Mouse (Mus musculus): ENCODE measurements around the gene Fmnl3. TPM values are rescaled to one million over a fixed set of nuclear protein-coding genes. Genes with fewer than 3 reads are reported as not detected.

Gene Fmnl3
- 10 to 100 TPM in 1 of 2 experiments, 1 to 10 TPM in 1; 9.3 to 11.3 TPM for total RNA-seq (2021)

- peak; percentile 99 for DNase-seq (ENCODE audit: extremely low spot score in 1 of 2, low spot score in 1 of 2)
These were observed at the start of gene Fmnl3 for GRCm38 (mm10) chr15:99370259-99370691. Gene Fmnl3 (minus strand): TSS chr15:99370482.

GRCm38 (mm10) chr15:99417692-99418271 is 47.5 kb upstream of the Fmnl3 start:
- no peak for DNase-seq (ENCODE audit: extremely low spot score in 1 of 2, low spot score in 1 of 2)

GRCm38 (mm10) chr15:99416957-99417356 is 46.7 kb upstream of the Fmnl3 start:
- DNase-seq (ENCODE audit: extremely low spot score in 1 of 2, low spot score in 1 of 2): no peak

GRCm38 (mm10) chr15:99416348-99416882 is 46.1 kb upstream of the Fmnl3 start:
- DNase-seq (ENCODE audit: extremely low spot score in 1 of 2, low spot score in 1 of 2): peak; percentile 63 to 89

GRCm38 (mm10) chr15:99415793-99416192 is 45.5 kb upstream of the Fmnl3 start:
- peak in 1 of 2 experiments; percentile 71 for DNase-seq (ENCODE audit: extremely low spot score in 1 of 2, low spot score in 1 of 2)

GRCm38 (mm10) chr15:99411747-99412146 is 41.5 kb upstream of the Fmnl3 start:
- no peak for DNase-seq (ENCODE audit: extremely low spot score in 1 of 2, low spot score in 1 of 2)

- no peak for DNase-seq (ENCODE audit: extremely low spot score in 1 of 2, low spot score in 1 of 2)
These were observed 38.6 kb upstream of the Fmnl3 start for GRCm38 (mm10) chr15:99408845-99409244.

- no peak for DNase-seq (ENCODE audit: extremely low spot score in 1 of 2, low spot score in 1 of 2)
These were observed 36.8 kb upstream of the Fmnl3 start for GRCm38 (mm10) chr15:99406986-99407570.

- DNase-seq (ENCODE audit: extremely low spot score in 1 of 2, low spot score in 1 of 2): no peak
These were observed 34.9 kb upstream of the Fmnl3 start for GRCm38 (mm10) chr15:99405150-99405549.

- DNase-seq (ENCODE audit: extremely low spot score in 1 of 2, low spot score in 1 of 2): no peak
These were observed 33.0 kb upstream of the Fmnl3 start for GRCm38 (mm10) chr15:99403159-99403889.

GRCm38 (mm10) chr15:99400602-99401001 is 30.3 kb upstream of the Fmnl3 start:
- DNase-seq (ENCODE audit: extremely low spot score in 1 of 2, low spot score in 1 of 2): no peak

GRCm38 (mm10) chr15:99399503-99400245 is 29.4 kb upstream of the Fmnl3 start:
- DNase-seq (ENCODE audit: extremely low spot score in 1 of 2, low spot score in 1 of 2): no peak

GRCm38 (mm10) chr15:99397622-99398021 is 27.3 kb upstream of the Fmnl3 start:
- no peak for DNase-seq (ENCODE audit: extremely low spot score in 1 of 2, low spot score in 1 of 2)

- no peak for DNase-seq (ENCODE audit: extremely low spot score in 1 of 2, low spot score in 1 of 2)
These were observed 26.6 kb upstream of the Fmnl3 start for GRCm38 (mm10) chr15:99396875-99397274.

- DNase-seq (ENCODE audit: extremely low spot score in 1 of 2, low spot score in 1 of 2): no peak
These were observed 26.2 kb upstream of the Fmnl3 start for GRCm38 (mm10) chr15:99396462-99396861.

- no peak for DNase-seq (ENCODE audit: extremely low spot score in 1 of 2, low spot score in 1 of 2)
These were observed 23.3 kb upstream of the Fmnl3 start for GRCm38 (mm10) chr15:99393386-99394252.

- peak; percentile 89 to 93 for DNase-seq (ENCODE audit: extremely low spot score in 1 of 2, low spot score in 1 of 2)
These were observed 22.5 kb upstream of the Fmnl3 start, which contains the start of gene Tmbim6 for GRCm38 (mm10) chr15:99392486-99393385. Gene Tmbim6 (plus strand): TSS chr15:99392882.

GRCm38 (mm10) chr15:99391975-99392374 is 21.7 kb upstream of the Fmnl3 start:
- DNase-seq (ENCODE audit: extremely low spot score in 1 of 2, low spot score in 1 of 2): no peak

Data from layer of hippocampus, postnatal 25 days (tissue).